Mouse (Mus musculus): Measurements from ENCODE around the gene Rnf126. TPM values are rescaled to one million over a fixed set of nuclear protein-coding genes. Genes with fewer than 3 reads are reported as not detected.
"Not testable (repeated sequence)": the region's sequence is repeated elsewhere in the genome, so short reads cannot be mapped to it uniquely, and the experiment has no call there.

Rnf126 gene
- polyA plus RNA-seq, 1 experiment from 2014 or later = 61.4 TPM

GRCm38 (mm10) chr10:79760603-79761143, 6.1 kb downstream of the Rnf126 start:
- Histone ChIP-seq H3K4me1 (replicated peaks; ENCODE audit: control insufficient read depth, insufficient read depth, low read length) (peaks cover 6% of the 10 kb centered on the region), H3K4me2 (ENCODE audit: low read depth, low read length) (no peak overlapping the region), H3K9ac (ENCODE audit: low read length) (no peak overlapping the region), H3K27me3 (ENCODE audit: control insufficient read depth, insufficient read depth, low read depth, low read length) (no peaks in the 10 kb centered on the region), H3K27ac (ENCODE audit: low read length) (no peak overlapping the region), H3K36me3 (ENCODE audit: control insufficient read depth, insufficient read depth, low read length) (peaks cover 40% of the 10 kb centered on the region), H3K4me3 (ENCODE audit: low read length) (no peak overlapping the region), H3K9me3 (ENCODE audit: control insufficient read depth, low read length) (no peaks in the 10 kb centered on the region)
- ATAC-seq (ENCODE audit: low read depth) = no peak
- 86% methylated on average over 11 of the region's 11 CpGs for WGBS

- not testable (repeated sequence) for H3K9ac ChIP-seq (ENCODE audit: low read length); H3K4me2 ChIP-seq (ENCODE audit: low read depth, low read length); H3K9me3 ChIP-seq (ENCODE audit: control insufficient read depth, low read length); H3K4me3 ChIP-seq (ENCODE audit: low read length); H3K27ac ChIP-seq (ENCODE audit: low read length); ATAC-seq (ENCODE audit: low read depth); H3K27me3 ChIP-seq (ENCODE audit: control insufficient read depth, insufficient read depth, low read depth, low read length); H3K4me1 ChIP-seq (replicated peaks; ENCODE audit: control insufficient read depth, insufficient read depth, low read length)
- peaks cover 40% of the 10 kb centered on the region for H3K36me3 ChIP-seq (ENCODE audit: control insufficient read depth, insufficient read depth, low read length)
- WGBS = 88% methylated on average over 1 of the region's 1 CpGs
Measured at GRCm38 (mm10) chr10:79759675-79760074, 7.1 kb downstream of the Rnf126 start.

DNA sequence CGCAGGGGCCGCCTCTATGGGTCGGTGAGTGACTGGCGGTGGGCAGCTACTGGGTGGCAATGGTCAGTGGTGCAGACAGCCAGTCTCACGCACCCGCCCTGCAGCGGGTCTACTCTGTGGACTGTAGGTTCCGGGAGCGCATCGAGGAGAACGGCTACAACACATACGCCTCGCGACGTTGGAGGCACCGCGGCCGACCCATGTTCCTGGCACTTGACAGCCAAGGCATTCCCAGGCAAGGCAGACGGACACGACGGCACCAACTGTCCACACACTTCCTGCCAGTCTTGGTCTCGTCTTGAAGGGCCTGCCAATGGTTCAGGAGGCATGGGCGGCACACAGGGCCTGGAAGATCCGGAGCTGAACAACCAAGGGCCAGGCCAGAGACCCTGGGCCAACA, 10.1 kb downstream of the Rnf126 start:
- no peaks in the 10 kb centered on the region for H3K27me3 ChIP-seq (ENCODE audit: control insufficient read depth, insufficient read depth, low read depth, low read length)
- H3K4me3 ChIP-seq (ENCODE audit: low read length) = no peak overlapping the region
- ATAC-seq (ENCODE audit: low read depth) = no peak
- no peaks in the 10 kb centered on the region for H3K9me3 ChIP-seq (ENCODE audit: control insufficient read depth, low read length)
- peaks cover 4% of the 10 kb centered on the region; the same call in 1 of the 2 replicates for H3K4me1 ChIP-seq (replicated peaks; ENCODE audit: control insufficient read depth, insufficient read depth, low read length)
- H3K9ac ChIP-seq (ENCODE audit: low read length) = no peak overlapping the region
- H3K4me2 ChIP-seq (ENCODE audit: low read depth, low read length) = no peak overlapping the region
- no peak overlapping the region for H3K27ac ChIP-seq (ENCODE audit: low read length)
- 84% methylated on average over 24 of the region's 24 CpGs for WGBS
- peaks cover 34% of the 10 kb centered on the region for H3K36me3 ChIP-seq (ENCODE audit: control insufficient read depth, insufficient read depth, low read length)

DNA sequence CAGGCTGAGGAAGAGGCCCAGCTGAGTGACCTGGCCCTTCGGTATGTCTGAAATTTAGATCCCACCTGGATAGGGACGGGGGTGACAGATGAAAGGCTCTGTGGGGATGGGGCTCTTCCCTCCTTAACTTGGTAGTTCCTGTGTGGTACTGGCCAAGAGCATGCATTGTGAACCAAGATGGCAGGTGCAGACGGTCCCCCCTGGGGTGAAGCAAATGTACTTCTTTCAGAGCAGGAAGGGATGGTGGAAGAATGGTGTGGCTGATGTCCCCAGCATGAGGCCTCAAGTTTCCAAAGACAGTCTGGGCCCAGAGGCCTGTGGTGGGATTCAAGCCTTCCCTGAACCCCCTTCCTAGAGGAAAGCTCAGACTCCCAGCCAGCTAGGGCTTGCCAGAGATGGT, 10.9 kb downstream of the Rnf126 start:
- H3K4me3 ChIP-seq (ENCODE audit: low read length) = no peak overlapping the region
- peaks cover 4% of the 10 kb centered on the region; the same call in 1 of the 2 replicates for H3K4me1 ChIP-seq (replicated peaks; ENCODE audit: control insufficient read depth, insufficient read depth, low read length)
- no peak for ATAC-seq (ENCODE audit: low read depth)
- H3K36me3 ChIP-seq (ENCODE audit: control insufficient read depth, insufficient read depth, low read length) = peaks cover 26% of the 10 kb centered on the region
- 80% methylated on average over 3 of the region's 3 CpGs for WGBS
- H3K9me3 ChIP-seq (ENCODE audit: control insufficient read depth, low read length) = no peaks in the 10 kb centered on the region
- no peak overlapping the region for H3K4me2 ChIP-seq (ENCODE audit: low read depth, low read length)
- no peaks in the 10 kb centered on the region for H3K27me3 ChIP-seq (ENCODE audit: control insufficient read depth, insufficient read depth, low read depth, low read length)
- no peak overlapping the region for H3K9ac ChIP-seq (ENCODE audit: low read length)
- H3K27ac ChIP-seq (ENCODE audit: low read length) = no peak overlapping the region

DNA sequence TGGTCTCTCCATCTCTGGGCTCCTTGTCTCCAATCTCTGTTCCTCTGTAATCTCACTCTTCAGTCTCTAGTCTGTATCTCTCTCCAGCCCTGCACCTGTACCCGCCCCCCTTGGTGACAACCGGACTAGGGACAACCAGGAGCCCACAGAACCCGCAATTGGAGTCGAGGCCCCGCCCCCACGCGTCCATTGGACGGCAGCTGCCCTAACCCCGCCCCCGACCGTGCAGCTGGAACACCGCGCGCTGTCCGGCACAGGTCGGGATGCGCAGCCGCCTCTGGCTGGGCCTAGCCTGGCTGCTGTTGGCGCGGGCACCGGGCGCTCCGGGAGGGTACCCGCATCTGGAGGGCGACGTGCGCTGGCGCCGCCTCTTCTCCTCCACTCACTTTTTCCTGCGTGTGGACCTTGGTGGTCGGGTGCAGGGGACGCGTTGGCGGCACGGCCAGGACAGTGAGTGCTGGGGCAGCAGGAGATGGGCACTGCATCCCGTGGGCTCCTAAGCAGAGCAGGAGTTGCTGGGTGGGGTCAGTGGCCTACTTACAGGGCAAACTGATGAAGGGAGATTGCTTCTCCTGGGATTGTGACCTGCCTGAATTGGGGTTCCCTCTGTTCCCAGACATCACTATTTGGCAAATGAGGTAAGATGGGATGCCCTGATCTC, 11.8 kb downstream of the Rnf126 start, which contains the start of gene Fgf22:
Gene Fgf22, plus strand, starts transcription at position 221 of the 661 bp plus-strand sequence.
- H3K4me1 ChIP-seq (replicated peaks; ENCODE audit: control insufficient read depth, insufficient read depth, low read length) = peaks cover 4% of the 10 kb centered on the region; the same call in 1 of the 2 replicates

DNA sequence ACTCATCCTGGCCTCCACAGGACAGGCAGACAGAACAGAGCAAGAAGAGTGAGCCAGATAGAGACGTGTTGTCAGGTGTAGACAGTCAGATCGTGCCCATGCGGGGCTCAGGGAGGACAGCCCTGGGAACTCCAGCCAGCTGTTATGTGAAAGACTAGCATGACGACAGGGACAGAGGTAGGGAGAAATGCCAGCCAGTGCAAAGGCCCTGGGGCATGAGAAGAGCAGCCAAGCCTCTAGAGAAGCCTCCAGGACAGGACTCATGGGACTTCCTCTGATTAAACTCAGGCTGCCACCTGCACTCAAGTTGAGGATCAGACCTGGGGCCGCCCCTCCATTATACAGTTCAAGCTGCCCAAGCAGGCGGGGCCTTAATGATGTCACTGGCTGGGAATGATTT, 18.3 kb downstream of the Rnf126 start:
- ATAC-seq (ENCODE audit: low read depth) = no peak
- H3K4me2 ChIP-seq (ENCODE audit: low read depth, low read length) = no peak overlapping the region
- H3K9ac ChIP-seq (ENCODE audit: low read length) = no peak overlapping the region
- H3K36me3 ChIP-seq (ENCODE audit: control insufficient read depth, insufficient read depth, low read length) = 0 out of 2 replicates have a peak, but pooled peaks cover 2% of the 10 kb centered on the region
- no peak overlapping the region for H3K4me3 ChIP-seq (ENCODE audit: low read length)
- H3K9me3 ChIP-seq (ENCODE audit: control insufficient read depth, low read length) = no peaks in the 10 kb centered on the region
- H3K4me1 ChIP-seq (replicated peaks; ENCODE audit: control insufficient read depth, insufficient read depth, low read length) = peaks cover 6% of the 10 kb centered on the region
- WGBS = 70% methylated on average over 6 of the region's 6 CpGs
- H3K27me3 ChIP-seq (ENCODE audit: control insufficient read depth, insufficient read depth, low read depth, low read length) = no peaks in the 10 kb centered on the region
- no peak overlapping the region for H3K27ac ChIP-seq (ENCODE audit: low read length)

More for the DNA sequence above, 11.8 kb downstream of the Rnf126 start, which contains the start of gene Fgf22:
- peak within 1 kb of the TSS; percentile 50; the same call in 1 of the 2 replicates for H3K9ac ChIP-seq (ENCODE audit: low read length)
- no peak within 1 kb of the TSS for H3K27ac ChIP-seq (ENCODE audit: low read length)
- 2% methylated on average over 36 of the region's 36 CpGs for WGBS
- no peaks in the 10 kb centered on the region for H3K27me3 ChIP-seq (ENCODE audit: control insufficient read depth, insufficient read depth, low read depth, low read length)
- peak within 1 kb of the TSS; percentile 65 for H3K4me2 ChIP-seq (ENCODE audit: low read depth, low read length)
- H3K9me3 ChIP-seq (ENCODE audit: control insufficient read depth, low read length) = no peaks in the 10 kb centered on the region
- H3K4me3 ChIP-seq (ENCODE audit: low read length) = peak within 1 kb of the TSS; percentile 35; the same call in 1 of the 2 replicates
- peaks cover 22% of the 10 kb centered on the region for H3K36me3 ChIP-seq (ENCODE audit: control insufficient read depth, insufficient read depth, low read length)
- ATAC-seq (ENCODE audit: low read depth) = peak; percentile 87

DNA sequence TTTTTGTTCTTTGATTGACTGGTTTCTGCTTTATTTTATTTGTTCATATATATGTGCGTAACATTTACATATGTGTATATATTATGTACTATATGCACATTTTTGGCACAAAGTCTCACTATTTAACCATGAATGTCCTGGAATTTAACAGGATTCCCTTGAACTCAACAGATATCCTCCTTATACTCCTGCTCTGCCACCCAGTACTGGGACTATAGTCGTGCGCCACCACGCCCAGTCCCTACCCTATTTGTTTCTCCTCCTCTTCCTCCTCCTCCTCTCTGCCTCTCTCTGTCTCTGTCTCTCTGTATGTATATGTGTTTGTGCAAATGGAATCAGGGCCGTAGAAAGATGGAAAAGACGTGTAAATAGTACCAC, 20.0 kb downstream of the Rnf126 start:
- H3K9ac ChIP-seq (ENCODE audit: low read length) = peak overlapping the region; percentile 50
- 21% methylated on average over 6 of the region's 6 CpGs for WGBS
- H3K4me1 ChIP-seq (replicated peaks; ENCODE audit: control insufficient read depth, insufficient read depth, low read length) = peaks cover 6% of the 10 kb centered on the region
- no peaks in the 10 kb centered on the region for H3K9me3 ChIP-seq (ENCODE audit: control insufficient read depth, low read length)
- H3K4me2 ChIP-seq (ENCODE audit: low read depth, low read length) = peak overlapping the region; percentile 52
- no peak overlapping the region for H3K27ac ChIP-seq (ENCODE audit: low read length)
- no peaks in the 10 kb centered on the region for H3K27me3 ChIP-seq (ENCODE audit: control insufficient read depth, insufficient read depth, low read depth, low read length)
- peak overlapping the region; percentile 28 for H3K4me3 ChIP-seq (ENCODE audit: low read length)
- peak; percentile 67 for ATAC-seq (ENCODE audit: low read depth)
- H3K36me3 ChIP-seq (ENCODE audit: control insufficient read depth, insufficient read depth, low read length) = peaks cover 13% of the 10 kb centered on the region

DNA sequence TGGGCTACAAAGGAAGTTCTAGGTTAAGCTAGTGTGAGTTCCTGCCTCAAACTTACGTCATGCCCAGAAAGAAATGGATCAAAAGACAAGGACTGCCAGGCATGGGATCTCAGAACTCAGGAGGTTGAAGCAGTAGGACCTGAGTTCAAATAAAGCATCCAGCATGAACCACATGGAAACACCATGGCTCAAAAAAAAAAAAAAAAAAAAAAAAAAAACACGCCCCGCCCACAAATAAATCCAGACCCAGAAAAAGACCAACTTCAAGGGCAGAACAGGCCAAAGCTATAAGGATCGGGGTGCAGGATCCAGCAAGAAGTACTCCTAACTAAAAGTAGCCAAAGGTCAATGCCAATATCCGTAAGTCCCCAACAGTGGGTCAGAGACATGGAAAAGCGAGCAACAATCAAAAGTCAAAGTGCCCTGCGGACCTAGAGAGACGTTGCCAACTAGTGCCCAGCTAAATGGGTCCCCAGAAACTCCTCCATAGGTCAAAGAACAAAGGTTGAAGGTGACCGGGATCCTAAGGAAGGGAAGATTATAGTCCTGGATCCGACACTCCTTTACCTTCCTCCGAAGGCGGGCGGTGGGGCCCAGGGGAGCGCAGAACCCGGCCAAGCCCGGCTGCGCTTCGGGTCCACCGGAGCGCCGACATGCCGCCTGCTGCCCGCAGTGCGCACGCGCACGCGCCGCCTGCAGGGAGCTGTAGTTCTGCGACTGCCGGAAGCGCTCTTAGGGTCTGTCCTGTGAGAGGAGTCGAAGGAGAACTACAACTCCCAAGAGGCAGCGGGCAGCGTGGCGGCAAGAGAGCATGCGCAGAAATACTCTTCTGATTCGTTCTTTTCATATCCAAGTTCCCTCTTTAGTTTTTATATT, 20.6 kb downstream of the Rnf126 start, which contains the start of gene Polrmt:
Gene Polrmt, minus strand, starts transcription at position 684 of the 876 bp plus-strand sequence.
- peak within 1 kb of the TSS; percentile 72 for H3K4me2 ChIP-seq (ENCODE audit: low read depth, low read length)
- 1% methylated on average over 38 of the region's 38 CpGs for WGBS
- no peaks in the 10 kb centered on the region; the same call in 1 of the 2 replicates for H3K9me3 ChIP-seq (ENCODE audit: control insufficient read depth, low read length)
- H3K27ac ChIP-seq (ENCODE audit: low read length) = no peak within 1 kb of the TSS
- H3K9ac ChIP-seq (ENCODE audit: low read length) = peak within 1 kb of the TSS; percentile 82
- H3K4me1 ChIP-seq (replicated peaks; ENCODE audit: control insufficient read depth, insufficient read depth, low read length) = peaks cover 6% of the 10 kb centered on the region
- peak; percentile 98 for ATAC-seq (ENCODE audit: low read depth)
- peak within 1 kb of the TSS; percentile 77 for H3K4me3 ChIP-seq (ENCODE audit: low read length)
- H3K27me3 ChIP-seq (ENCODE audit: control insufficient read depth, insufficient read depth, low read depth, low read length) = no peaks in the 10 kb centered on the region
- peaks cover 19% of the 10 kb centered on the region for H3K36me3 ChIP-seq (ENCODE audit: control insufficient read depth, insufficient read depth, low read length)

GRCm38 (mm10) chr10:79745411-79745810, 21.3 kb downstream of the Rnf126 start:
- Histone ChIP-seq H3K27ac (ENCODE audit: low read length) (no peak overlapping the region), H3K9ac (ENCODE audit: low read length) (no peak overlapping the region), H3K4me1 (replicated peaks; ENCODE audit: control insufficient read depth, insufficient read depth, low read length) (peaks cover 6% of the 10 kb centered on the region), H3K27me3 (ENCODE audit: control insufficient read depth, insufficient read depth, low read depth, low read length) (no peaks in the 10 kb centered on the region), H3K4me3 (ENCODE audit: low read length) (0 out of 2 replicates have a peak overlapping the region, but pooled peaks have one; percentile 77), H3K4me2 (ENCODE audit: low read depth, low read length) (peak overlapping the region; percentile 72), H3K36me3 (ENCODE audit: control insufficient read depth, insufficient read depth, low read length) (peaks cover 26% of the 10 kb centered on the region), H3K9me3 (ENCODE audit: control insufficient read depth, low read length) (peaks cover 7% of the 10 kb centered on the region)
- WGBS = 87% methylated on average over 3 of the region's 3 CpGs
- ATAC-seq (ENCODE audit: low read depth) = no peak

Data from lung, embryonic 16.5 days (tissue).